Mouse (Mus musculus) right cerebral cortex, adult 18-20 months (tissue): ENCODE data around the gene Mcm10.
"Not testable (repeated sequence)": the region's sequence is repeated elsewhere in the genome, so short reads cannot be mapped to it uniquely, and the experiment has no call there.

Experiments used
- DNase-seq: peaks from one replicate; pipeline ENCODE4 v3.0.0; 2022; ENCODE audit warnings: mixed read lengths

The Mcm10 gene

DNA sequence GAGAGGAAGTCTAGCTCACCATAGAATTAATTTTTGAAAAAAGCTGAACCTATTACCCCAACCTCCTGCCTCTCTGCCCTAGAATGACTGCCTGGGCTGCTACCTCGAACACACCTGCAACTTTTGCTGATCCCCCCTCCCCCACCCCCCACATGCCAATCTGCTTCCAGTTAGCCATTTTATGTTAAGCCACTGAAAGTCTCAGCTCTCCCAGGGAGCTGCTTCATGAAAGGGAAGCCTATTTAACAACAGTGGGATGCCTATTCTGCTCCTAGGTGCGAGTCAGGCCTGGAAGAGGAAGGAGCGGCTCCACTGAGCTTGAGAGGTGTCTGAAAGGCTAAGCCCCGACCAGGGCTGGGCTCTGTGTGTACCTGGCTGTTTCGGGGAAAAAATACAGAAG lies 28.6 kb downstream of the Mcm10 start:
- no peak for DNase-seq

DNA sequence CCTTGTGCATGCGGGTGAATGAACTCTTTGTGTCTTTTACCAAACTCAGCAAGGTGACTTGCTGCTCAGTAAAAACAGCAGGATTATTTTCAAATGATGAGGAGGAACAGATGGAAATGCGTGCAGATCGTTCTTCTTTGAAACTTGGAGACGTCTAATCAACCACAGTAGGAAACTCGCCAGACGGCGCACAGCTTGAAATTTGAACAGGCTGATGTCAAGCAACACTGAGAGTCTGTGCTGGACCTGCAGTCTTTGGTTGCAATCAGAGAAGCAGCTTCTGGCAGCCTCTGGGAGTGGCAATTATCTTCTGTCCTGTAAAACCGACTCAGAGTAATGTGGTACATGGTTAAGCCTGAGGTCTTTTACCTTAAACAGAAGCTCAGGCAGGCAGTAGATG lies 34.5 kb downstream of the Mcm10 start:
- DNase-seq = no peak

DNA sequence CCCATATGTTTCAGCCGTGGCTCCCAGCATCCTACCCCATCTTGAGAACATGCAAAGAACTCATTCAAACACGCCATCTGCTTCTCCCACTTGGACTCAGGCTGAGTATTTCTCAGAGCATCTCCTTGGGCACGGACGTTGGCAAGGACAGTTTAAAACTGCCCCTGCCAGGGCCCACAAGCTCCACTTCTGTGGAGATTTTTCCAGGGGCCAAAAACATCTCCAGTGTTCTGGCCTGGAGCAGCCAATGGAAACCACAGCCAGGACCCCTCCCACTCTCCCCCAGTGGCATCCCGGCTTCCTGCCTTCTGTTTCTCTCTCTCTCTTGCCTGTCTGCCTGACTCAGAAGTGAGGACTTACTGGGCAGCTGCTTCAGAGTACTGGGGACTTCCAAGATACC lies 36.8 kb downstream of the Mcm10 start, which contains the start of gene Ucma:
Gene Ucma (plus strand): TSS at position 316 of the 400 bp plus-strand sequence.
- DNase-seq = peak; percentile 38

DNA sequence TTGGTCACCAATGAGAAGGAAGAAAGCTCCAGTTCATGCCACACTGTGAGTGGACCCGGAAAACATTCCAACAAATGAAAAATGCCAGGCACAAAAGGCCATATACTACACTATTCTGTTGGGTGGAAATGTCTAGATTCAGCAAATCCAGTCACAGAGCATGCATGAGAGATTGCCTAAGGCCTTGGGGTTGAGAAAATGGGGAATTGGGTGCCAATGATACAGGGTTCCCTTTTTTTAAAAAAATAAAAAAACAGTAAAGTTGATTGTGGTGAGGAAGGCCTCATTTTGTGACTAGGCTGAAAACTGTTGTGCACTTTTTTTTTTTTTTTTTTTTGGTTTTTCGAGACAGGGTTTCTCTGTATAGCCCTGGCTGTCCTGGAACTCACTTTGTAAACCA lies 43.5 kb downstream of the Mcm10 start:
- no peak for DNase-seq

DNA sequence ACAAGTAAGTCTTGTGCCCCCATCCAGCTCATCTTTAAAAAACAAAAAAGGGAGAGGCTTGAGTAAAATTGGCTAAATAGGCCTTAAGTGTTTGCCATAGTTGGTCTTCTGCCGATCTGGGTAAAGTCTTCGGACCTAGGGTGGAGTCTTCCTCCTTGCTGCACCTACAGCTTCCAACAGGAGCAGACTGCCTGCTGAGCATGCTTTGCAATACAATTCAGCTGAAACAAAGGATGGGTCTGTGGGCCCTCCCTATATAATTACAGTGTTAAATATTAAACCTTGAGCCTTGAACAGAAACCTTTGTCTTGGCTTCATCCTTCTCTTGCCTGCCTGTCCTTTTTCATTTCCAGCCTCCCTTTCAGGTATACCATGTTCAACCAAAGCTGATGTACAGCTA lies 44.8 kb downstream of the Mcm10 start:
- no peak for DNase-seq

DNA sequence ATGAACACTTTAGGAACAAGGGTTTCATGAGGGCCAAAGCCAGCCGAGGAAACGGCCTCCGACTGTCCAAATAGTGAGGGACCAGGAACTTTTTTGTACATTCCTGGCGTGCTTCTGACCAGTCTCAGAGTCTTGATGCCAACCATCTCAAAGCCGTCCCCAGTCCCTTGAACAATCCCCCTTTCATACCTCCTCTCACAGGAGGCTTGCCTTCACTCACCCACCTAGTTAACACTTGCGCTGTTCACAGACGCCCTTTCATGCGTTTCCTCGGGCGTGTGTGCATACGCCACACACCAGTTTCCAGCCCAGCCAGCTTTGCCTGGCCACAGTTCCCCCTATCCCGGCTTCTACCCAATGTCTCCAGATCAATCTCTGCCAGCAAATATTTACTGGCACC lies 54.6 kb downstream of the Mcm10 start:
- DNase-seq = no peak

DNA sequence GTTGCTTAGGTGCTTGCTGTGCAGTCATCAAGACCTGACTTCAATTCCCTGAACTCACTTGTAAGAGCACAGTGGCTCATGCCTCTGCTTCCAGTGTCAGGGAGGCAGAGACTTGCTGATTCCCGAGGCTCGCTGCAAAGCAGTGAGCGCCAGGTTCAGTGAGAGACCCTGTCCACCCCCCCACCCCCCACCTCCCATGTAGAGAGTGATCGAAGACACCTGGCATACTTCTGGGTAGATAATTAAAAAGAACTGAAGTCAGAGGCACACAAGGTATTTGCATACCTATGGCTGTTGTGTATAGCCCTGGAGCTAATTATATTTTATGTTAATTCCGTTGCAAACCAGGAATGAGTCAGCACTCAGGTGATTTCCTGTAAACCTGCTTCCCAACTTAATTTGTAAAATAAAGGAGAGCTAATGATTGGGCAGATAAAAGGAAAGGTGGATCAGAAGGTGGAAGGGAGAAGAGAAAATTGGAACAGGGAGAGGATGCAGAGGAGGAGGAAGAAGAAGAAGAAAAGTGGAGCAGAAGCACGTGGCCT lies 58.3 kb downstream of the Mcm10 start:
- no peak for DNase-seq

DNA sequence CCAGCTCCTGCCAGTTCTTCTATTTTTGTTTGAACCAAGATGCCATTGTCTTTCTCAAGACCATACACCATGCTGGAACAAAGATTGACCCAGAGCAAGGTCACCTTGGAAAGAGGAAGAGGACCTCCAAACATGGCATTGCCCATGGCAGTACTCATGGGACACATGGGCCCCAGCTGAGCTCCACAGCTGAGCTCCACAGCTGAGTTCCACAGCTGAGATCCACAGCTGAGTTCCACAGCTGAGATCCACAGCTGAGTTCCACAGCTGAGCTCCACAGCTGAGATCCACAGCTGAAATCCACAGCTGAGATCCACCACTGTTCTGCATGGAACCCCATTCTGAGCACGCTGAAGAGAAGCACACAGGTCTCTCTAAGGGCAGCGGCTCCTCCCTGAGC lies 61.6 kb downstream of the Mcm10 start:
- no peak for DNase-seq

DNA sequence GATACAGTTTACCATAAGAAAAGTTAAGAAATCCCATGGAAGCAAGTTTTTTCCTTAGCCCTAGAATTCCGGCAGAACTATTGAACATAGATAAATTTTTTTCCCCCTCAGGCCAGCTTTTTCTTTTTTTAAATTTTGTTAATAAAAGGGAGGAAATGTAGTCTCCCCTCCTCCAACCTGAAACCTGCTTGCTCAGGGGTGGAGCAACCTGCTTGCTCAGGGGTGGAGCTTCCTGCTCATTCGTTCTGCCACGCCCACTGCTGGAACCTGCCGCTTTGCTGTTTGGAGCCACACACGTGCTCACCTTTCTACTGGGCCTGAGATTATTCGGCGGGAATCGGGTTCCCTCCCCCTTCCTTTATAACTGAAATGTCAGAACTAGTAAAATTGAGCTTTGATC lies 62.9 kb downstream of the Mcm10 start:
- not testable (repeated sequence) for DNase-seq

DNA sequence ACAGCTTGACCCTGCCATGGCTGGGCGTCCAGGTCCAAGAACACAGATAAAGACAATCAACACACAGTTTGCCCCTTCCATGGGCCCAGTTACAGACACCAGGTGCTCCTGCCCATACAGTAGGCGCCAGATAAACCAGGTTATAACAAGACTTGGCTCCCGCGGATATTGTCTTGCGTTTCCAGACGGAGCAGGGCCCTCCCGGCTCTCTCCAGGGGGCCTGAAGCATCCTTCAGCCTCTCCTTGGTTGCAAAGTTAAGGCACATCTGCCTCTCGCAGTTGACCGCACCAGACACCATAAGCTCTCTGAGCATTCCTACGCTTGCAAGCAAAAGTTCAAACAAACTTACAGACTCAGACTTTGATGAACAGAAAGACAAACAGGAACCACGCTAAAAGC lies 71.7 kb downstream of the Mcm10 start:
- DNase-seq = no peak
